Mouse (Mus musculus): Measurements from ENCODE around the gene Corin.

The Corin gene

DNA sequence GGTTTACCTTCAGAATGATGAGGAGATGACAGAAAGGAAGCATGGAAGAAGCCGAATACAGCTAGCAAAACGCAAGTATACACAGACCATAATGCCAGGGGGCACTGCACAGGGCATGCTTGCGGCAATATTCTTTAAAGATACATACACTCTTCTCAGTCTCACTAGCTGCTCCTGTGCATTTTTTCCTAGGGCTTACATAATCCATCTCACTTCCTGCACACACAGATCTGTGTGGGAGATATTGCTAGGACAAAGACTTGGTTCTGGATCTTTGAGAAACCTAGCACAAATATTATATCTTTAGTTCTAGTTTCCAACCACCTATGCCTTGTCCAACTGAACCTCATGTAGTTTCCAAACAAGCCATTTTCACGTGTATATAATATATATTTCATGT lies 189.0 kb downstream of the Corin start:
- DNase-seq (ENCODE audit: low spot score) = no peak

DNA sequence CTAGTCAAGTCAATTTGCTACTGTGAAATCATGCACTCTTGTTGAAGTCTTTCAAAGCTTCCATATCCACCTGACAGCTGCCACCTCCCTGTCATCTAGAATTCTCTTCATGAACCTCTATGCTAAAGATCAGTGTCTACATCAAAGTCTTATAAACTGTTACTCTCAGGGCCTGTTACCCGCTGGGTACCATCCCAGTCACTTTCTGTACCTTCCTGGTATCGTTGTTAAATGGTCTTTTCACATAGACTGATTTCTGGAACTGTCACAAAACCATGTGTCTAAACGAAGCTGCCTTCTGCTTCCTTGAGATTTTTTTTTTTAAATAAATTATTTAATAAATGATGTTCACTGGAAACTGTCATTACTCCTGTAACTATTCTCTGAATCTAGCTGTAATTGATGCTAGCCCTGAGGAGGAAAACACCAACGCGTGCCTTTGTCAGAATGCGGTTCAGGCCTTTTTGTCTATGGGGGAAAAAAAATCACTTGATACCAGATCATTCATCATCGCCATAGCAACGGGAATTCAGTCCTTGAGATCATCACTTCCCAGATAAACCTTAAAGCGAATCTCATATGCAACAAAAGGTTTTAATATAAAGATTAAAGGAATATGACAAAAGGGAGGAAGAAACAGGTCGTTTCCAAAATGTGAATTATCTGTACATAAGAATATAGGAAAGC lies 205.7 kb downstream of the Corin start:
- no peak for DNase-seq (ENCODE audit: low spot score)

DNA sequence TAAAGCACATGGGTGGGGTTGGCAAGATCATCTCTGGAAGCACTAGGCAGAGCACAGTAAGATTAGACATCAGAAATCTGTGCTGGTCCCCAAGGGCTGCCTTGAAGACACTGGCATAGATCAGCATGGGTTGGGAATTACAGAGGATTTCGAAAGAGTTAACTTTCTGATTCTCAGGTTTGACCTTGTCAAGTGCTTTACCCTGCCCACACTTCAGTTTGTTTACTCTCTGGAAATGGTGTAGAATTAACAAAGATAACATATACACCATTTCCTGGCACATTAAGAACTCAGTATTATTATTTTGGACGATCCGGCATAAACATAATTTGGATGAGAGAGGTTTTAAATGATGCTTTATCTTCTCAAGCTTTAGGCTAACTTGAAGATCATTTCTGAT lies 219.2 kb downstream of the Corin start:
- DNase-seq (ENCODE audit: low spot score) = no peak

DNA sequence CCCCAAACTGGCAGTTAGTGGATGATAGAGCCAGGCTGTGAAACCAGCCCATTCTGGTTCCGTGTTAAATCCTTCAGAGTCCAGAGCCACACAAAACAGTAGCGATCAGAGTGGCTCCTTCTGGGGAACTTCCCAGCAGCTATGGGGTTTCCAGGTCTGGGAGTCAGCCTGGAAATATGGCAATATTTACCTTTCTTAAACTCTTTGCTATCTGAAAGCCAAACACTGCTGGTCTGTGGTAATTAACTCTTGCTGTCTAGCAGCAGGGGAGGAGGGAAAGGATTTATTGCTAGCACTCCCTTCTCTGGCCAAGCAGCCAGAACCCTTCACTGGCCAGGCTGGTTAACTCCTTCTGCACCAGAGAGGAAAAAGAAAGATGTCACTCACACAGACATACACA lies 221.4 kb downstream of the Corin start:
- no peak for DNase-seq (ENCODE audit: low spot score)

DNA sequence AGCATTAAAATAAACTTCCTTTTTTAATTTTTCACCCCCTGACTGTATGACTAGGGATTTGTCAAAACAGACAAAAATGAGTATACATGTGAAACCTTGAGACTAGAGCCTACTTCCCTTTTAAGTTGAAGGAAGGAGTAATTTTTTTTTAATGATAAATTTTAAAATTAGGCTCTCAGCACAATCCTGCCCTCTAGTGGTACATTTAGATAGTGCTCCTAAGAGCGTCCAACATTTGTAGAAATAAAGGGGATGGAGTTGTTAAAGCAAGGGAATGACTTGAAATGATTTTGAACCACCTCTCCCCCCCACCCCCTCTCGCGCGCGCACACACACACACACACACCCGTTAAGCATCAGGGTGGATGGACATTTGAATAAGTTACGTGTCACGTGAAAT lies 234.6 kb downstream of the Corin start:
- DNase-seq (ENCODE audit: low spot score) = no peak

DNA sequence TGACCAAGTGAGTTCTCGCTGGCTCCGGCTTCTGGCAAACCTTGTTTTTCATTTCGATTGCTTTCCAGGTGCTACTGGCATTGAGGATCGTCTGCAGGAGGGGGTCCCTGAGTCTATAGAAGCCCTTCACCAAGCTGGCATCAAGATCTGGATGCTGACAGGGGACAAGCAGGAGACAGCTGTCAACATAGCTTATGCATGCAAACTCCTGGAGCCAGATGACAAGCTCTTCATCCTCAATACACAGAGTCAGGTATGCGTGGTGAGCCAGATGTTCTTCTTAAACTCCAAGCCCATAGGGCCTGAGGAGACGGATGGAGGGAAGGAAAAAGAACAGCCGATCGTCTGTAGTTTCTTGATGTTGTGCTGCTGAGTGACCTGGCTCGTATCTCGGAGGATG lies 235.1 kb downstream of the Corin start:
- no peak for DNase-seq (ENCODE audit: low spot score)

DNA sequence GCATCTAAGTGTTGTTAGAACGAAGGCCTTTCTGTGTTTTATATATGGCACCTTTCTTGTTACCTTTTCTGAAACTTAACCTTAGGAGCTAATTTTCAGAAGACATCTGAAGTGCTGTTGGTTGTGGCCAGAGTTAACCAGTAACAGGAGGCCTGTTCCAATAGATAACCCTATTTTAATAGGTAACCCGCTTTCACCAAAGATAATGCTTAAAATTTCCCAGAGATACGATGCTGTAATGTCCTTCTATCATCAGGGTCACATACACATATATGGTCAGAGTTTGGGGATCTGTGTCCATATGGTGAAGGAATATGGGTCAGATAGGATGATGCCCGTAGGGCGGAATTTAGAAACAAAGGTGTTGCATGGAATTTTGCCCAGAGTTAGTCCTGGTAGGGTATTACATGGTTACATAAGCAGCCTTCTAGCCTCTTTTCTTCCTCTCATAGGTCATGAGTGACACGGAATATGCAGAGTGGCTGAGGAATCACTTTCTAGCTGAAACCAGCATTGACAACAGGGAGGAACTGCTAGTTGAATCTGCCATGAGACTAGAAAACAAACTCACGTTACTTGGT lies 237.2 kb downstream of the Corin start:
- no peak for DNase-seq (ENCODE audit: low spot score)

DNA sequence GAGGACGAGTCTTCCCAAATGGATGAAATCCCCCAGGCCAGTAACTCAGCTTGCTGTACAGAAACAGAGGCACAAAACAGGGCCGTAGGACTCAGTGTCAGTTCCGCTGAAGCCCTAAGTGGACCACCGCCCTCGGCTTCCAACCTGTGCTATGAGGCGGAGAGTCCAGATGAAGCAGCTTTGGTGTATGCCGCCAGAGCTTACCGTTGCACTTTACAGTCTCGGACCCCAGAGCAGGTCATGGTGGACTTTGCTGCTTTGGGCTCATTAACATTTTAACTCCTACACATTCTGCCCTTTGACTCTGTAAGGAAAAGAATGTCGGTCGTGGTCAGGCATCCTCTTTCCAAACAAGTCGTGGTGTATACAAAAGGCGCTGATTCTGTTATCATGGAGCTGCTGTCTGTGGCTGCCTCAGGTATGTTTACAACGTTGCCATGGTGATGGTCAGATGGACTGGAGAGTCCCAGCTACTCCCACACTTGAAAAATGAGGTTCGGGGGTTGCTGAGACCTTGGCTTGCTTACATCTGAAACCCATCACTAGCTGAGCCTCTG lies 240.0 kb downstream of the Corin start:
- no peak for DNase-seq (ENCODE audit: low spot score)

DNA sequence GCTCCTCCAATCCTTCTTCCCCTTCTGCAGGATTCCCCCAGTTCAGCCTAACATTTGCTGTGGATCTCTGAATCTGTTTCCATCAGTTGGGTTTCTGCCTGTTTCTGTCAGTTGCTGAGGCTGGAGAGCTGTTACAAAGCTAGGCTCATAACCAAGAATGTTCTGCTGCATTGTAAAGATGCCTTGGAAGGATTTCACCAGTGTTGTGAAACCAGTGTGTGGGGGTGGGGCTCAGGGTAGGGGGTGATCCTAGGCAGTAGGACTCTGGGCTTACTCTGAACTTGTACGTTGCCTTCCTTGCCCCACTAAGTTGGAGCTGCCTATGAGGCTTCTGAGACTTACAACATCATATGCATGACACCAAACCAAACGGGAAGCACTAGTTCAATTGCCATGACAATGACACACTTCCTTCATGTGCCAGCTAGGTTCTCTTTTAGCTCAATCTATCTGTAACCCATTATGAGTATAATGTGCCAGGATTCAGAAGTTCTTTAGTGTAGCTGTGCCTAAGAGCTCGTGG lies 242.4 kb downstream of the Corin start:
- no peak for DNase-seq (ENCODE audit: low spot score)

DNA sequence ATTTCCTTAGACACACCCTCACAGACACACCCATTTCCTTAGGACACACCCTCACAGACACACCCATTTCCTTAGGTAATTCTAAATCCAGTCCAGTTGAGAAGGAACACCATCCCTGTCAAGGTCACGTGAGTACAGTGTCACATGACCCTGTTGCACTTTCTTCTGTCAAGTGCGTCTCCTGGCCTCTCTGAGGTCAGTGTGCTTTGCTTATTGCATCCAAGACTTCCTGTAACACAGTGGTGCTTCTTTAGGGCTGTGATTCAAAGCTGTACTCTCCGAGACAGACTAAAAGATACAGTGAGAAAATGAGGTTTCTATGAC lies 245.0 kb downstream of the Corin start:
- no peak for DNase-seq (ENCODE audit: low spot score)

DNA sequence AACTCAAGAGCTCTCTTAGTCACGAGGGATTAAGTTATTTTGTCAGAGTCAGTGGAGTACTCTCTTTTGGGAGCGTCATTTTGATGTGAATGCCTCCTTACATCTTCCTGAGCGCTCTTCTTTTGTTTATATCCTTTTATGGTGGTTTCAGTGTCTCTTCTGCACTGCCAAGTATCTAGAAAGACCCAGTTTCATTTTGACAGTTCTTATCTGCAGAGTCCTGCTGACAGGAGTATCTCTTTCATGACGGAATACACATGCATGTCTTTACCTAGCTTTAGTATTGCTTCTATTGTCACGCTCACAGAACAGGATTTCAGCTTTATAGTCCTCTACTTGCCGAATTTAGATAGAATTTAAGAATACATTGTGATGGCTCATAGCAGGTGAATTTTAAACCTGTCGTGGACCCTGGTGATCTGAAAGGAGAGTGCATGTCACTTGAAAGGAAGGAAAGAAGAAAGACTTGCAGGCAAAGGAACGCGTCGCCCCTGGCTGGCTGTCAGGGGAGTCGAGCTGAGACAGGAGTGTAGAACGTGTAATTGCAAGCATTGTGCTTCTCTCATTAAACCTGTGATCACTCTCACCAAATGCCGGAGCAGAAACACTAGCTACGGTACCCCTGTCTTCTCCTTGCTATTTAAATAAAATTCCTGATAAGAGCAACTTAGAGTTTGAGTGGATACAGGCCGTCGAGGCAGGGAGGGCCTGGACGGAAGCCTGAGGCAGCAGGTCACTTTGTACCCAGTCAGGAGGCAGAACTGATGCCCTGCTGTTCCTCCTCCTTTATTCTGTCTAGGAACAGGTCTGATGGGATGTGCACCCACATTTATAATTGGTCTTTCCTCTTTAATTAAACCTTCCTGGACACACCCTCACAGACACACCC lies 245.6 kb downstream of the Corin start:
- DNase-seq (ENCODE audit: low spot score) = no peak

DNA sequence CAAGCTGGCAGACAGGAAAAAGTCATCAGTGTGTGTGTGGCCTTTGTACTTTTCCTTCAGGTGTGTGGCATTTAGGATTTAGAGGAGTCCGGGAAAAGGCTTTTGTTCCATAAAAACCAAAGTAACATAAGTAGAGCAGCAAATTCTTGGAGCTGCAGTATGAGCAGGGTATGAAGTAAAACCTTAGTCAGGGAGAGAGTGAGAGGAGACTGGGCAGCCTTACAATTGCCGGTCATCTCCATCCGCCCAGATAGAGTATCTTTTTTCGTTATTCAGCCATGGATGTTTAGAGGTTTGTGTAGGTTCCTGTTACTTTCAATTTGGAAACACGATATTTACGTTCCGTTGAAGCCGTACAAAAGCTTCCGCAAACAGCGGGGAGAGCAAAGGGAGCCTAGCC lies 247.2 kb downstream of the Corin start:
- DNase-seq (ENCODE audit: low spot score) = no peak

DNA sequence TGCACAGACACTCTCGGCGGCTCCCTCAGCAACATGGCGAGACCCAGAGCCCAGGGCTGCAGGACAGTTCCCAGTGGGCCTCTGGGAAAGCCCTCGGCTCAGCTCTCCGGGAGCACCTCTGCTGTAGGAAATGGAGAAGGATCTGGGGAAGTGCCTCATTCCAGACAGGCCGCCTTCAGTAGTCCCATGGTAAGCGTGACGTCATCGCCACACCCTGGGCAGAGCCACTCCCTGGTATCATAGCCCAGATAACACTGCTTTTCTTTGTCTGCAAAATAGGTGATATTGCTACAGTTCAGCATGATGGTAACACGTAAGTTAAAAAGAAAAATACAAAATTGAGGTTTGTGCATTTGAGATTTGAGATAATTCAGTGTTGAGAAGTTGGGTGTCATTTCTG lies 249.3 kb downstream of the Corin start:
- DNase-seq (ENCODE audit: low spot score) = no peak

DNA sequence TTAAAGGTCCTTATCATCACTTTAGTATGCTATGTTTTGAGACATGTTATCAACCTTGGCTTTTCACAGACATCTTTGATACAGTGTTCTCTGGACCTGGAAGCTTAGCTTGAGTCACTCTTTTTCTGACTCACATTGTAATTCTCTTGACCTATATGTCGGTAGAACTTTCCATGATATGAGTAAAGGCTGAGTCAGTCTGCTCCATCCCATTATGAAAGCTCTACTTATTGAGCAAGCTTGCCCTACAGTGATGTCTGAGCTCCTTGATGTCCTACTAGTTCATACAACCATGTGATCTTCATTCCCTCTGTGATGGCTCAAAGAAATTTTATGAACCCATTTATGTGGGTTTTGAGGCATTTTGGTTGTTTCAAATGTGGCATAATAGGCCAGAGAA lies 254.1 kb downstream of the Corin start:
- DNase-seq (ENCODE audit: low spot score) = no peak
